Mouse (Mus musculus) limb, embryonic 13.5 days (tissue): ENCODE measurements around the gene Sgip1. TPM values are rescaled to one million over a fixed set of nuclear protein-coding genes. Genes with fewer than 3 reads are reported as not detected.

ENCODE experiments used
- ATAC-seq: fragments of 200-750 bp; cut with Nextera tagmentation; 2 replicates; pipeline ENCODE4 v1.8.0; 2017; ENCODE audit warnings: low read depth, moderate number of reproducible peaks, moderate TSS enrichment; ENCODE audit not compliant: low FRiP score
- H3K27ac ChIP-seq: fragments of 300-500 bp; sonication (generic); 2 replicates; pipeline ENCODE4 v1.5.1; 2015; ENCODE audit warnings: inconsistent platforms, mild to moderate bottlenecking, moderate library complexity
- H3K27me3 ChIP-seq: fragments of 300-500 bp; sonication (generic); 2 replicates; pipeline ENCODE4 v1.6.1; 2015; ENCODE audit warnings: mild to moderate bottlenecking, inconsistent platforms
- H3K36me3 ChIP-seq: fragments of 300-500 bp; sonication (generic); 2 replicates; pipeline ENCODE4 v1.6.1; 2015; ENCODE audit warnings: inconsistent platforms, mild to moderate bottlenecking, moderate library complexity
- H3K4me1 ChIP-seq: fragments of 300-500 bp; sonication (generic); 2 replicates; pipeline ENCODE4 v1.6.1; 2015; ENCODE audit warnings: inconsistent platforms
- H3K4me2 ChIP-seq: fragments of 300-500 bp; sonication (generic); replicated peaks from 2 replicates; pipeline ENCODE4 v1.6.1; 2015; ENCODE audit warnings: inconsistent platforms, mild to moderate bottlenecking, moderate library complexity
- H3K4me3 ChIP-seq: fragments of 300-500 bp; sonication (generic); 2 replicates; pipeline ENCODE4 v1.5.1; 2015; ENCODE audit warnings: moderate library complexity, mild to moderate bottlenecking, inconsistent platforms
- H3K9ac ChIP-seq: fragments of 300-500 bp; sonication (generic); 2 replicates; pipeline ENCODE4 v1.6.1; 2015; ENCODE audit warnings: mild to moderate bottlenecking, inconsistent platforms
- H3K9me3 ChIP-seq: fragments of 300-500 bp; sonication (generic); 2 replicates; pipeline ENCODE4 v1.6.1; 2016; ENCODE audit warnings: inconsistent platforms
- WGBS: fragments of 180-500 bp; shearing (Covaris S2); methylation state at CpG from one replicate; pipeline ENCODE4 v1.1.7; 2015; 5-methylcytosine and 5-hydroxymethylcytosine counted together
- polyA plus RNA-seq: library from polyadenylated mRNA; unstranded; fragments of >200 nt; fragmentation: Nextera tagmentation; extraction: Ambion mirVana; gene quantifications from 2 replicates; pipeline ENCODE4 v1.2.1, GENCODE M21; 2015

Sgip1 gene
- 10.0 and 11.7 TPM in 2 replicates for polyA plus RNA-seq

GRCm38 (mm10) chr4:102741287-102741686 lies at the start of gene Sgip1:
TSS of gene Sgip1 (plus strand) at chr4:102741297.
- Histone ChIP-seq H3K9me3 (no peaks in the 10 kb centered on the region), H3K27ac (no peak within 1 kb of the TSS), H3K4me3 (no peak within 1 kb of the TSS), H3K4me1 (no peaks in the 10 kb centered on the region), H3K36me3 (no peaks in the 10 kb centered on the region), H3K9ac (no peak within 1 kb of the TSS), H3K27me3 (no peaks in the 10 kb centered on the region), H3K4me2 (no peak within 1 kb of the TSS)
- ATAC-seq: no peak
- 64% methylated on average over 8 of the region's 8 CpGs for WGBS

GRCm38 (mm10) chr4:102691402-102691801 lies 49.7 kb upstream of the Sgip1 start:
- no peak for ATAC-seq
- no peak overlapping the region for H3K4me3 ChIP-seq
- H3K9ac ChIP-seq: no peak overlapping the region
- no peaks in the 10 kb centered on the region for H3K27me3 ChIP-seq
- H3K4me1 ChIP-seq: no peaks in the 10 kb centered on the region
- H3K9me3 ChIP-seq: no peaks in the 10 kb centered on the region
- no peaks in the 10 kb centered on the region for H3K36me3 ChIP-seq
- no peak overlapping the region for H3K4me2 ChIP-seq
- no peak overlapping the region for H3K27ac ChIP-seq
- WGBS: 78% methylated on average over 4 of the region's 4 CpGs

- Histone ChIP-seq H3K9ac (no peak overlapping the region), H3K27ac (no peak overlapping the region), H3K27me3 (no peaks in the 10 kb centered on the region), H3K4me3 (no peak overlapping the region), H3K4me2 (no peak overlapping the region), H3K9me3 (no peaks in the 10 kb centered on the region), H3K36me3 (no peaks in the 10 kb centered on the region), H3K4me1 (no peaks in the 10 kb centered on the region)
- no peak for ATAC-seq
- WGBS: 96% methylated on average over 7 of the region's 7 CpGs
These were observed 43.1 kb upstream of the Sgip1 start for GRCm38 (mm10) chr4:102697966-102698365.

GRCm38 (mm10) chr4:102711731-102712130 lies 29.4 kb upstream of the Sgip1 start:
- Histone ChIP-seq H3K4me2 (no peak overlapping the region), H3K27me3 (no peaks in the 10 kb centered on the region), H3K4me1 (no peaks in the 10 kb centered on the region), H3K9ac (no peak overlapping the region), H3K36me3 (no peaks in the 10 kb centered on the region), H3K27ac (no peak overlapping the region), H3K4me3 (no peak overlapping the region), H3K9me3 (no peaks in the 10 kb centered on the region)
- ATAC-seq: no peak
- 76% methylated on average over 4 of the region's 4 CpGs for WGBS

GRCm38 (mm10) chr4:102715532-102715931 lies 25.6 kb upstream of the Sgip1 start:
- no peaks in the 10 kb centered on the region for H3K27me3 ChIP-seq
- ATAC-seq: no peak
- H3K4me1 ChIP-seq: no peaks in the 10 kb centered on the region
- H3K27ac ChIP-seq: no peak overlapping the region
- no peak overlapping the region for H3K9ac ChIP-seq
- no peaks in the 10 kb centered on the region for H3K9me3 ChIP-seq
- no peaks in the 10 kb centered on the region for H3K36me3 ChIP-seq
- no peak overlapping the region for H3K4me2 ChIP-seq
- no peak overlapping the region for H3K4me3 ChIP-seq

- Histone ChIP-seq H3K4me2 (no peak overlapping the region), H3K9ac (no peak overlapping the region), H3K36me3 (no peaks in the 10 kb centered on the region), H3K4me3 (no peak overlapping the region), H3K4me1 (no peaks in the 10 kb centered on the region), H3K27ac (no peak overlapping the region), H3K27me3 (no peaks in the 10 kb centered on the region), H3K9me3 (no peaks in the 10 kb centered on the region)
- 66% methylated on average over 5 of the region's 5 CpGs for WGBS
- no peak for ATAC-seq
These were observed 23.8 kb upstream of the Sgip1 start for GRCm38 (mm10) chr4:102717123-102717828.

GRCm38 (mm10) chr4:102719535-102719934 lies 21.6 kb upstream of the Sgip1 start:
- Histone ChIP-seq H3K4me2 (no peak overlapping the region), H3K27me3 (no peaks in the 10 kb centered on the region), H3K4me3 (no peak overlapping the region), H3K36me3 (no peaks in the 10 kb centered on the region), H3K4me1 (no peaks in the 10 kb centered on the region), H3K27ac (no peak overlapping the region), H3K9ac (no peak overlapping the region), H3K9me3 (no peaks in the 10 kb centered on the region)
- WGBS: 16% methylated on average over 1 of the region's 1 CpGs
- no peak for ATAC-seq

- H3K27ac ChIP-seq: no peak overlapping the region
- 75% methylated on average over 1 of the region's 1 CpGs for WGBS
- H3K4me1 ChIP-seq: no peaks in the 10 kb centered on the region
- H3K4me3 ChIP-seq: no peak overlapping the region
- no peak overlapping the region for H3K4me2 ChIP-seq
- no peaks in the 10 kb centered on the region for H3K27me3 ChIP-seq
- no peaks in the 10 kb centered on the region for H3K36me3 ChIP-seq
- no peak for ATAC-seq
- H3K9ac ChIP-seq: no peak overlapping the region
- H3K9me3 ChIP-seq: no peaks in the 10 kb centered on the region
These were observed 21.1 kb upstream of the Sgip1 start for GRCm38 (mm10) chr4:102719951-102720350.

- Histone ChIP-seq H3K4me3 (no peak overlapping the region), H3K9me3 (no peaks in the 10 kb centered on the region), H3K27ac (no peak overlapping the region), H3K9ac (no peak overlapping the region), H3K36me3 (no peaks in the 10 kb centered on the region), H3K4me2 (no peak overlapping the region), H3K4me1 (no peaks in the 10 kb centered on the region), H3K27me3 (no peaks in the 10 kb centered on the region)
- 72% methylated on average over 5 of the region's 5 CpGs for WGBS
- ATAC-seq: no peak
These were observed 16.7 kb upstream of the Sgip1 start for GRCm38 (mm10) chr4:102724442-102724841.

- Histone ChIP-seq H3K9me3 (no peaks in the 10 kb centered on the region), H3K27me3 (no peaks in the 10 kb centered on the region), H3K4me3 (no peak overlapping the region), H3K27ac (no peak overlapping the region), H3K4me1 (no peaks in the 10 kb centered on the region), H3K9ac (no peak overlapping the region), H3K4me2 (no peak overlapping the region), H3K36me3 (no peaks in the 10 kb centered on the region)
- no peak for ATAC-seq
- 86% methylated on average over 3 of the region's 3 CpGs for WGBS
These were observed 10.1 kb upstream of the Sgip1 start for GRCm38 (mm10) chr4:102730976-102731375.

- Histone ChIP-seq H3K4me1 (no peaks in the 10 kb centered on the region), H3K36me3 (no peaks in the 10 kb centered on the region), H3K27ac (no peak overlapping the region), H3K9me3 (no peaks in the 10 kb centered on the region), H3K4me2 (no peak overlapping the region), H3K4me3 (no peak overlapping the region), H3K27me3 (no peaks in the 10 kb centered on the region), H3K9ac (no peak overlapping the region)
- WGBS: 76% methylated on average over 9 of the region's 9 CpGs
- no peak for ATAC-seq
These were observed 7.0 kb upstream of the Sgip1 start for GRCm38 (mm10) chr4:102734022-102734657.

GRCm38 (mm10) chr4:102753334-102754090 lies 12.4 kb downstream of the Sgip1 start:
- 73% methylated on average over 3 of the region's 3 CpGs for WGBS

More at GRCm38 (mm10) chr4:102753334-102754090, 12.4 kb downstream of the Sgip1 start:
- no peaks in the 10 kb centered on the region for H3K27me3 ChIP-seq
- no peak for ATAC-seq
- no peaks in the 10 kb centered on the region for H3K36me3 ChIP-seq
- no peak overlapping the region for H3K27ac ChIP-seq
- no peak overlapping the region for H3K4me3 ChIP-seq
- H3K4me1 ChIP-seq: no peaks in the 10 kb centered on the region
- no peak overlapping the region for H3K9ac ChIP-seq
- H3K4me2 ChIP-seq: no peak overlapping the region
- H3K9me3 ChIP-seq: no peaks in the 10 kb centered on the region
